Mouse (Mus musculus) small intestine, adult 2 months (tissue): ENCODE data around the gene Dot1l. TPM values are rescaled to one million over a fixed set of nuclear protein-coding genes. Genes with fewer than 3 reads are reported as not detected.

Experiments
- H3K27ac ChIP-seq: fragments of 200-500 bp; 2 replicates; pipeline ENCODE4 v1.5.1; 2012; ENCODE audit warnings: low read depth, low read length, control low read depth, inconsistent platforms; ENCODE audit not compliant: insufficient read depth
- H3K27me3 ChIP-seq: fragments of 200-500 bp; 2 replicates; pipeline ENCODE4 v1.6.1; 2012; ENCODE audit warnings: mild to moderate bottlenecking, moderate library complexity, low read length, inconsistent platforms; ENCODE audit not compliant: control insufficient read depth, insufficient read depth
- H3K36me3 ChIP-seq: fragments of 200-500 bp; 2 replicates; pipeline ENCODE4 v1.6.1; 2012; ENCODE audit warnings: mild to moderate bottlenecking, low read length, control low read depth, inconsistent platforms; ENCODE audit not compliant: control insufficient read depth, insufficient read depth
- H3K4me1 ChIP-seq: fragments of 200-500 bp; 2 replicates; pipeline ENCODE4 v1.6.1; 2012; ENCODE audit warnings: low read length, inconsistent platforms, mixed read lengths; ENCODE audit not compliant: control insufficient read depth, insufficient read depth, insufficient read length
- H3K4me3 ChIP-seq: fragments of 200-500 bp; 2 replicates; pipeline ENCODE4 v1.5.1; 2012; ENCODE audit warnings: low read depth, mild to moderate bottlenecking, control low read depth, inconsistent platforms, low read length, moderate library complexity
- CTCF ChIP-seq: fragments of 200-500 bp; IDR thresholded peaks from 2 replicates; pipeline ENCODE4 v1.5.1; 2012; ENCODE audit warnings: low read depth, mild to moderate bottlenecking, control low read depth, inconsistent platforms, low read length, moderate library complexity, mixed read lengths; ENCODE audit not compliant: insufficient replicate concordance, insufficient read length; ENCODE audit errors: extremely low read depth
- POLR2A ChIP-seq: fragments of 200-500 bp; IDR thresholded peaks from 2 replicates; pipeline ENCODE4 v1.6.1; 2012; ENCODE audit warnings: low read depth, mild to moderate bottlenecking, control low read depth, inconsistent platforms, low read length, moderate library complexity
- WGBS: fragments of 180-500 bp; shearing (Covaris S2); methylation state at CpG from one replicate; pipeline ENCODE4 v1.1.7; 2018; 5-methylcytosine and 5-hydroxymethylcytosine counted together
- polyA plus RNA-seq: library from polyadenylated mRNA; depleted of rRNA; stranded (reverse); fragments of >200 nt; gene quantifications from 2 replicates; pipeline ENCODE4 v1.2.3, GENCODE M21; 2012

The Dot1l gene
- polyA plus RNA-seq, 1 experiment: 83.7 TPM

DNA sequence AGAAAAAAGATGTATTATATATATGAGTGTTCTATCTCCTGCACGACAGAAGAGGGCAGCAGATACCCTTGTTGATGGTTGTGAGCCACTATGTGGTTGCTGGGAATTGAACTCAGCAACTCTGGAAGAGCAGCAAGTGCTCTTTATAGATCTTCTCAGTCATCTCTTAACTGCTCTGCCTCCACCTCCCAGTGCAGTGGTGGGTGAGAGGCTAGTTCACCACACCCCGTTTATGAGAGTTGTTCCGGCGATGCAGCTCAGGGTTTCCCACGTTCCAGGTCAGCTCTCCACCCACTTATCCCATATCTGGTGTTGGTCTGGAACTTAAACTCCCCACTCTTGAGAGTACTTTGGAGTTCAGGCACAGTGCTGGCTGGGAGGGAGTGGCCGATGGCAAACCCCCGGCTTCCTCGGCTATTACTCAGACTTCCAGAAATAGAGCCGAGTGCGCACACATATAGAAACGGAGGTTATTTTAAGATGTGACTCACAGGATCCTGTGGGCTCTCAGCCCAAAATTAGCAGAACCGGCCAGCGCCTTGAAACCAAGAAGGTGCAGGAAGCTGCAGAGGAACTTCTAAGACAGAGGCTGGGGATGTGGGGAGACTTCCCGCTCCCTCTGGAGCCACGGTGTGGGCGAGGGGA, 3.7 kb upstream of the Dot1l start:
- Histone ChIP-seq H3K36me3 (no peaks in the 10 kb centered on the region), H3K4me3 (peak overlapping the region; percentile 31), H3K4me1 (peaks cover 7% of the 10 kb centered on the region; the same call in 1 of the 2 replicates), H3K27ac (peak overlapping the region; percentile 76), H3K27me3 (no peaks in the 10 kb centered on the region)
- no peak for TF ChIP-seq POLR2A
- peak; percentile 36; the same call in 1 of the 2 replicates for TF ChIP-seq CTCF
- 2% methylated on average over 16 of the region's 16 CpGs for WGBS

DNA sequence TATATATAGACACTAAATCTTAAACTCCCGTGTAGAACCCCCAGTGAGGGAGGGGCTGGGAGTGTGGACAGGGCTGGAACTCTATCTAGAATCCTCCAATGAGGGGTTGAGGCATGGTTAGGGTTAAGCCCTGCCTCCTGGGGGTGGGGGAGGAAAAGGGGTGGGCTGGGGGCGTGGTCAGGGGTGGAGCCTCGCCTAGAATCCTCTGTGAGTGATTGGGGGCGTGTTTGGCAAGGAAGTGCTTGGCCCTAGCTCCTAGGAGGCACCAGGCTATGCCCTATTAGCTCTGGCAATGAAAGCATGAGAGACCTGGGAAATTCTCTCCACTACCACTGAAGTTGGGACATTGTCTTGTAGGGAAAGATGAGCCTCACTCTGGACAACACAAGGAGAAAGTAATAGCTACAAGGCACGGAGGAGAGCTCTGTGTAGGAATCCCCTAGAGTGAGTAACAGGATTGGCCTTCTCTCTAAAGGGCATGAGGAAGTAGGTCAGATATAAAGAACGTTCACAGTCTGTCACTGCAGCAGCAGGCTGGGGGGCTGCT, 2.9 kb upstream of the Dot1l start:
- no peak for TF ChIP-seq CTCF
- TF ChIP-seq POLR2A: 0 out of 2 replicates have a peak, but pooled peaks have one; percentile 22
- Histone ChIP-seq H3K4me3 (peak overlapping the region; percentile 31), H3K27me3 (no peaks in the 10 kb centered on the region), H3K4me1 (peaks cover 15% of the 10 kb centered on the region; the same call in 1 of the 2 replicates), H3K27ac (peak overlapping the region; percentile 78), H3K36me3 (no peaks in the 10 kb centered on the region)
- WGBS: 1% methylated on average over 6 of the region's 6 CpGs

DNA sequence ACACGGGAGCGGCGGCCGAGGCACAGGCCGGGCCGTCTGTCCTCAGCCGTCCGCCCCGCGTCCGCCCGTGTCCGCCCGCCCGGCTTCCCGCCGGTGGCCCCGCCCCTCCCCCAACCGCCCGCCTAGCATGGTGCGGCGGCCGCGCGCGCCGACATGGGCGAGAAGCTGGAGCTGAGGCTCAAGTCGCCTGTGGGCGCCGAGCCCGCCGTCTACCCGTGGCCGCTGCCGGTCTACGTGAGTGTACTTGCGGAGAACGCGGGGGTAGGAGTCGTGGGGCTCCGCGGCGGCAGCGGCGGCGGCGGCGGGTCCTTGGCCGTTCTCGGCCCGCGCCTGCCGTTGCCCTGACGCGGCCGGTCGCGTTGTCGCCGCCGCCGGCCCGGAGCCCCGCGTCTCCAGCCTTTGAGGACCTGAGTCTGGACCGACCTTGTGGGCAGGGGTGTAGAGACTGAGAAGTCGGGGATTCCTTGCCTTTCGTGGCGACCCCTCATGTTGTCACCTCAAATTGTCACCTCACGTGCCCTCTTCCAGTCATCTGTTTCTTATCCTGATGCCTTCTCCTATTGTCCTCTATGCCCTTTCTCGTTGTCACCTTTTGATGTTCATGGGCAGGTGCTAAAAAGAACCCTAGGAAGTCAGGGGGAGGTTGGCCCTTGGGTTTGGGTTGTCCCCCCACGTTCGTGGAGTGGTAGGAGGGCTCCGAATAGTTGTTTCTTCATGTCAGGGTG, 447 bp downstream of the Dot1l start:
- Histone ChIP-seq H3K4me1 (peaks cover 36% of the 10 kb centered on the region; the same call in 1 of the 2 replicates), H3K27me3 (no peaks in the 10 kb centered on the region), H3K27ac (peak overlapping the region; percentile 41), H3K36me3 (no peaks in the 10 kb centered on the region), H3K4me3 (peak overlapping the region; percentile 98)
- WGBS: under 1% methylated on average over 73 of the region's 75 CpGs
- no peak for TF ChIP-seq POLR2A
- TF ChIP-seq CTCF: no peak

DNA sequence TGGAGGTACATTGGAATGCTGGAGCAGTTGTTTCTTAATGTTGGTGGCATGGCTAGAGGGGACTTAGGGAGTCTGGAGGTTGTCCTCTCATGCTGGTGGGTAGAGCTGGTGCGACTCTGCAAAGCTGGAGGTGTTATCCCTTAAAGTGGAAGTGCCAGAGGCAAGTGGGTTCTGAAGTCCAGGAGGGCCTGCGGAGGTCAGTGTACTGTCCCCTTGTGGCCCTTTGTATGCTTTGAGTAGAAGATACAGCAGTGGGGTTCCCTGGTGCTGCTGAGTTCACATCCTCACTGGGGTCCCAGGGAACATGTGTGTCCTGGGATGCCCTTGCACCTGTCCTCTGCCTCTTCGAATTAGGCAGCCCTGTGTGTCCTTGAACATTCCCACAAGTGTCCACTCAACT, 1.1 kb downstream of the Dot1l start:
- H3K4me1 ChIP-seq: peaks cover 38% of the 10 kb centered on the region; the same call in 1 of the 2 replicates
- H3K36me3 ChIP-seq: no peaks in the 10 kb centered on the region
- 10% methylated on average over 3 of the region's 3 CpGs for WGBS
- no peak for TF ChIP-seq CTCF
- TF ChIP-seq POLR2A: no peak
- H3K27ac ChIP-seq: peak overlapping the region; percentile 41; the same call in 1 of the 2 replicates
- H3K4me3 ChIP-seq: peak overlapping the region; percentile 98
- no peaks in the 10 kb centered on the region for H3K27me3 ChIP-seq

DNA sequence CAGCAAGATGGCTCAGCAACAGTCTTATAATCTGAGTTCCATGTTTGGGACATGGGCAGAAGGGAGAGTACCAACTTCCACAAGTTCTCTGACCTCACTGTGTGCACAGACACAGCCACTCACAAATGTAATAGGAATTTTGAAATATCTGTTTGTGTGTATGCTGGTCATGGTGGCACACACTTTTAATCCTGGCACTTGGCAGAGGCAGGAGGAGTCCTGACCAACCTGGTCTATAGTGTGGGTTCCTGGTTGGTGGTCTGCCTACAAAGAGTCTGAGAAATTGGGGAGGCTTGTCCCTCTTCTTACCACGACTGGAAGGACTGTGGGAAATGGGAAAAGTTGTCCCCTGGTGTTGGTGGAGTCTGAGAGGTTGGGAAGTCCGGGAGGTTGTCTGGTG, 1.5 kb downstream of the Dot1l start:
- WGBS: 30% methylated on average over 2 of the region's 2 CpGs
- Histone ChIP-seq H3K36me3 (no peaks in the 10 kb centered on the region), H3K27me3 (no peaks in the 10 kb centered on the region), H3K4me1 (peaks cover 42% of the 10 kb centered on the region; the same call in 1 of the 2 replicates), H3K27ac (peak overlapping the region; percentile 26; the same call in 1 of the 2 replicates), H3K4me3 (peak overlapping the region; percentile 98)
- TF ChIP-seq POLR2A (no peak), CTCF (no peak)

DNA sequence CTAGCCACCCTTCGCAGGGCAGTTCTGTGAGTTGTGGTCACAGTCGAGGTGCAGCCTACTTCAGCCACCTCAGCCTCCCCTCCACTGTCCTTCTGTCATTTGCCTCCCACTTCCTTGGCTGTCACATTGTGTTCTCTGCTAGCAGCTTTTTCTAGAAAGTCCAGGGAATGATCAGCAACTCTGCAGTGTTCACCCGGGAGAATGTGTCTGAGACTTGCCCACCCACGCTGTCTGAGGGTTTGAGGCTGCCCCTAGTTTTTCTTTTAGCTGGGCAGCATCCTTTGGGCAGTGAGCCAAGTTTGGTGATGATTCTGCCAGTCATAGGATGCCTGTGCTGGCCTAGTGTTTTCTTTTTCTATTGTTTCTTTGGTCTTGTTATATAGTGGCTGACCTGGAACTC, 2.0 kb downstream of the Dot1l start:
- TF ChIP-seq POLR2A (no peak), CTCF (no peak)
- Histone ChIP-seq H3K4me1 (peaks cover 46% of the 10 kb centered on the region; the same call in 1 of the 2 replicates), H3K27ac (no peak overlapping the region), H3K4me3 (peak overlapping the region; percentile 8; the same call in 1 of the 2 replicates), H3K27me3 (no peaks in the 10 kb centered on the region), H3K36me3 (no peaks in the 10 kb centered on the region)
- 45% methylated on average over 4 of the region's 4 CpGs for WGBS

DNA sequence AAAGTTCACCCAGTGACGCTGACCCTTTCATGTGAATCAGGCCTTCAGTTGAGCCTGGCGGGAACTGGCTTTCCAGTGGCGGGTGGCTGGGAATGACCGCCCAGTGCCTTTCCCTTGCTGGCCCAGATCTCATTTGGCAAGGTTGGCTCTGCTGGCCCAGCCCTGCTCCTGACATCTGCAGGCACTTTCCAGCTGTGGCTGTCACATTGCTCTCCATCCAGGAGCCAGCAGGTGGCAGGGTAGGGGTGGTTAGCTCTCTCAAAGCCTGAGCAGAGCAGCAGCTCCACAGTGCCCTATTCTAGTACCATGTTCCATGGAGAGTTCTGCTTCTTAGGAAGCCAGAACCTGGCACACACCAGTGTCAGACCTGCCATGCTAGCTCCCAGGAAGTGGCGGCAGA, 2.7 kb downstream of the Dot1l start:
- Histone ChIP-seq H3K4me1 (peaks cover 43% of the 10 kb centered on the region; the same call in 1 of the 2 replicates), H3K36me3 (no peaks in the 10 kb centered on the region), H3K4me3 (no peak overlapping the region), H3K27ac (peak overlapping the region; percentile 51), H3K27me3 (no peaks in the 10 kb centered on the region)
- TF ChIP-seq POLR2A (no peak), CTCF (peak; percentile 76; the same call in 1 of the 2 replicates)
- 25% methylated on average over 5 of the region's 5 CpGs for WGBS
